Mouse (Mus musculus) MN1 (cell line): ENCODE measurements around the gene Cdadc1.

Source experiments
- DNase-seq: peaks from one replicate; pipeline ENCODE4 v3.0.0-alpha.2; 2016; ENCODE audit warnings: low spot score

Cdadc1 gene

DNA sequence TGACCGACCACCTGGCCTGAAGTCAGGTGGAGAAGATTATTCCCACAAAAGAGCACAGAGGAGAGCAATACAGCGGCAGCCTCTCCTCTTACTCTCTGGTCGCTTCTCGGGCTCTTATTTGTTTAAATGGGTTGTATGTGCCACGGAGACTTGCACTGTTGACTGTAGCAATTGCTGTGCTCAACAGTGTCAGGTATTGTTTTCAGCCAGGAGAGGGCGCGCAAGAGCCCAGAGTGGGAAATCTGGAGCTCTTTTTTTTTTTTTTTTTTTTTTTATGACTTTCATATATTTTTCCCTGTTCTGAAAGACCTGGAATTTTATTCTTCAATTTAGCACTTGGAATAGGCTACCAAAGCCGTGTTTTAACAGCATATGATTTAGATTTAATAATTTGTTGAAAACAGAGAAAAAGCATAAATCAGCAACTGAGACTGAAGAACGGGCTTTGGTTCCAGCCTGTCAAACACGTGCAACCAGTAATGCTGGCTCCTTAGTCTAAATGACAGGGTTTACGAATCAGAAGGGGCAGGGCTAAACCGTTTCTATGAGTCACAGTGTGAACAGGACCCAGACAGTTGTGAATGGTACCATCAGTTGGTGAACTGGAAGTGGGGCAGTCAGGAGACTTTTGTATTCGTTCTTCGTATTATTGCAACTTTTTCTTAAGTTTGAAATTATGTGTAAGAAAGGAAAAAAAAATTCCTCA lies 15.3 kb upstream of the Cdadc1 start:
- peak; percentile 11 for DNase-seq

DNA sequence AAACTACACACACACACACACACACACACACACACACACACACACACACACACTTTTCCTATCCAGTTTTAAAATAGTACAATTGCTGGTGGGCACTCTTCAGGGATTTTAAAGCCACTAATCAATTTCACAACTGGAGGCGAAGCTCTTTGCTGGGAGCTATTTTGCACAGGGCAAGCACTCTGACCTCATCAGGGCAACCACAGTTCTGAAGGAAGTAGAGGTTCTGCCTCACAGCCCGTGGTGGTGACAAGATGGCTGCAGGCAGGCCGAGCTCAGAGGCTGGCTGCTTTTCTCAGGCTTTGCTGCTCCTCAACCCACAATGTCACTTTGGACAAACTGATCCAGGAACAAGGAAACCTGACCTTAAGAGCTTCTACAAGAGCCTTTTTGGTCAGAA lies 9.3 kb upstream of the Cdadc1 start:
- DNase-seq, result no peak

DNA sequence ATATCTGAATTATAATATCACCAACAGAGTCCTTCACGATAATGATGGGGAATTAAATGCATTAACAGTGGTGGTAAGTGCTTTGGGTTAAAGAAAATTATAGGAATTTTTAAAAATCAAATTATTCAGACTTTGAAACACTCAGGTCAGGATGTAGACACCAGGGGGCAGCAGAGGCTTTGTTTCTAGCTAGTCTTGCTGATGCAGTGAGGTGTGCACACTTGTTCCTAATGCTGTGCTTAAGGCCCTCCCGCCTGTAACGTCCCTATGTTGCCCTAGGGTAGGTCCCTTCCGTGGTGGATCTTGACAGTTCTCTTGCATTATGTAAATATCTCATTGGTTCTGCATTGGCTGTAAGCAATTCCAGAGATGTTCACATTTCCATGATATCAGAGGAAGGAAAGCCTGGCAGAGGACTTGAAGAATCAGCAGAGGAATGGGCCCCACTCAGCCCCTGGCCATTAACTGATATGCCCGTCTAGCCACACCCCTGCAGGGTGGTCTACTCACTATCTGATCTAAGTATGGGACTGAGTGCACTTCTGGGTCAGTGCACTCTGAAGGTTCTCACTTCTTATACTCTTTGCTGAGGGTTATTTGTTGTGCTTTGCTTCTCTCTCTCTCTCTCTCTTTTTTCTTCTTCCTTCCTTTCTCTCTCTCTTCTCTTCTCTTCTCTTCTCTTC lies 8.1 kb upstream of the Cdadc1 start:
- peak; percentile 64 for DNase-seq

DNA sequence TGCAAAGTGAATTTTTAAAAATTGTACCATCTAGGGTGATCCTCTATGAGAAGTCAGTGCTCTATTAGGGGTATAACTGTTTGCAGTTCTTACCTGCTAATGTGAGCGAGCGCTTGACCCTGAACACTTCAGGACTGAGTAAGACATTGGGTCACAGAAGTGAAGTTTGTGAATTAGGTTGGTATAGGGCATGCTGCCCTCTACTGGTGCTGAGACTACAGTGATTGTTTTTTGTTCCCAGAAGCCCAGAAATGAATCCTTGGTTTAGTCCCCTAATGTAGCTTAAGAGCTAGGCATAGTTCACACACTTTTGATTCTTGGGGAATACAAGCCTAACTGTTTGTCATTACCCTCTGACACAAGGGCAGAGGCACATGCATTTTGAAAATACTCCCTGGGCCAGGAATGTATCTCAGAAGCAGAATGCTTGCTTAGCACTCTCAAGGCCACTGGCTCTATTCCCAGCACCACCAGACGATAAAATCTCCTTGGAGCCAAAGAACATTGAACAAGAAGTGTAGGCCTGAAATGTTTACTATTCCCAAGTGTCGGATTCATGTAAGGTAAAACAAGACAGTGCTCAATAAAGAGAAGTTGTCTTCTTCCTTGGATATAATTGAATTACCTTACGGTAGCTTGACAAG lies 6.4 kb upstream of the Cdadc1 start:
- DNase-seq, result peak; percentile 22

DNA sequence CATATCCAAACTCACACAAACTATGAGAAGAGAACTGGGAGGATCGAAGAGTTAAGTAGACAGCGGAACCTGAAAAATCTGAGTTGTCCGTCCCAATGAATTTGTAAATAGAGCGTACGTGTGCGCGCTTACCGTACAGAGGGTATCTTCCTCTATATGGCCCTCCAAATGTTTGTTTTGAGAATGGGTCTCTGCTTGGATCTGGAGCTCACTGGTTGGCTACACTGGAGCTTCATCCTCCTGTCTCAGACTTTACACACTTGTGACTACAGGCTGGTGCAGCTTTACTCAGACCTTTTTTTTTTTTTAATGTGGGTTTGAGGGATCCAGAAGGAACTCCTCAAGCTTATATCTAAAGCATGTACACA lies 485 bp upstream of the Cdadc1 start:
- no peak for DNase-seq

DNA sequence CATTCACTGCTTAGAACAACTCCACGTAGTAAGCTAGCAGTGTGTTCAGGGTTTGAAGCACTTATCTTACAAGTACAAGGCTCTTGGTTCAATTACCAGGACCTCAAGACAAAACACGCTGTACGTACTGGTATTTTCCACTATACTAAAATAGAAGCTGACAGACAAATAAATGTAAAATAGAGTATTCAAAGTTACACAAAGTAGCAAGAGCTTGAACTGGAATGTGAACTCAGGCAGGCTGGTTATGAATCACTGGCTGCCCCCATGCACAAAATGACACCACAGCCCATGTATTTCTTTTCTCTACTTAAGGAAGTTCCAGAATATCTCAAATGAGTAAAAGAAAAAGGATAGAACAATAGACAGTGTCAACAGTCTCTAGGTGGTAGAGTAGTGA lies 2.8 kb downstream of the Cdadc1 start:
- DNase-seq, result no peak

DNA sequence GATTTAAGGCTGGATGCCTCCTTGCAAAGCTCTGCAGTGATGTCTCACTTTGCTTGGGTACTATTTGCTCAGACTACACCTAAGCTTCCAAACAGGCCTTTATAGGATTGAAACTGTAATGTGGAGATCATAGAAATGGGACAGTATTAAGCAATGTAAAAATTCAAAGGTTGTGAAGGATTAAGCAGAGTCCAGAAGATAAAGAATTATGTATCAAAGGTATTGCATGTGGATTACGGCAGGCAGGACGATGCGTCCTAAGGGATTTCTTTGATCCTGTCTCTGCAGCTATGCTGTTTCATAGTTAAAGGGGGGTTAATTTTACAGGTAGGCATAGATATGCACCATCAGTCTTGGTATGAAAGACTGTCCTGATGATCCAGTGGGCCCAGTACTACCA lies 5.2 kb downstream of the Cdadc1 start:
- no peak for DNase-seq

DNA sequence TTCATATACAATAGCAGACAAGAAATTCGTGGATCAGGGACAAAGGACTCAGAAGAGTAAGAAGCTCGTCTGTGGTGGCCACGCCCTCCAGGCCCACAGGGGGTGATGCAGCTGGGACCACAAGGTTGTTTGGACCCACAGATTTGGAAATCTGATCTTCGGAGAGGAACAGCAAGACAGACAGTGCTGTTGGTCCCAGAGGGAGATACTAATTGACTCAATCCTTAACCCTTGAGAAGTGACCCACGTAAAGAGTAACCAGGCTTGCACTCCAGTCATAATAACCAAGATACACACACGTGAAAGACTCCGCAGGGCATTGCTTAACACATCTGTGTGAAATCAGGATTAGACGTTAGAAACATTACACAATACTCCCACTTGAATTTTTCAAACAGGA lies 5.9 kb downstream of the Cdadc1 start:
- DNase-seq, result no peak

DNA sequence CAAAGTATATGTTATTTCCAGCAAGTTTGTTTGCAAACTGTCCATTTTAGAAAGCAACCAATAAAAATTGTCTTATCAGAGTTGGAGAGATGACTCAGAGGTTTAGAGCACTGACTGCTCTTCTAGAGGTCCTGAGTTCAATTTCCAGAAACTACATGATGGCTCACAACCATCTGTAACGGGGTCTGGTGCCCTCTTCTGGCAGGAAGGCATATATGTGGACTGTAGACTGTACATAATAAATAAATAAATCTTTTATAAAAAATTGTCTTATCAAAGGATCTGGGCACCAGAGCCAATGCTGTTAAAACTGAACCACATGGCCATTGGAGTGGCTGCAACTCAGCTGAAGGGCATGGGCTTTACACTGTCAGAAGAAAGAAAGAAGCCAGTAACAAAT lies 7.1 kb downstream of the Cdadc1 start:
- no peak for DNase-seq

DNA sequence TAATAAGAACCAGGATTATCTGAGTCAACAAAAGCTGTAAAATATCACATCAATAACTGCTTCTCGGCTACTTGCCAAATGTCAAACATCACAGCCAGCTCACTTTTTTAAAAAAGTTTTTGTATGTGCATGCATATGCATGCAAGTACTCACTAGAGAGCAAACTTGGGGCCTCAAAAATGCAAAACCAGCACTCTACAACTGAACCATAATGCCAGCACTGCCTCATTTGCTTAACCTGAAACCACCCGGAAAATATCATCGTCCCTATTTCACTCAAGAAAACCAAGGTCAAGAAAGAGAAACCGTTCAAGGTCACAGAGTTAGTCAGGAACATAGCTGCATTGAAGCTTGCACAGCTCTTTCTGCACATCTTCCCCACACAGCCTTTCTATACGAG lies 21.4 kb downstream of the Cdadc1 start:
- DNase-seq, result no peak

DNA sequence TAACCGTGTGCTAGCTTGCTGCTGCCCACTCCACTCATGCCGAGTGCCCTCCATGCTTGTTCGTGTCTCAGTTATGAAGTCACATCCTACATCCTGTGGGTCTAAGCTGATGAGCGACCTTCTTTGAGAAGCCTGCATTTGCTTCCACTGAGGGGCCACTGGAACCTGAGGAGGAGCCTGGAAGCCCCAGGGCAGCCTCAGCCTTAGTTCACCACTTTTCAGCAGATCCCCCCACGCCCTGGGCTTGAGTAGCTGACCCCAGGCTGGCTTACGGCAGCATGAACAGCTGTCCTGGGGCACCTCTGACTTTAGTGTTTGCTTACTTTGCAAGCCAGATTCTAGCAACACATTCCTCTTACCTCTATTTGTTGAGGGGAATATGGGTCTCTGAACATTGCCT lies 31.0 kb downstream of the Cdadc1 start:
- no peak for DNase-seq

DNA sequence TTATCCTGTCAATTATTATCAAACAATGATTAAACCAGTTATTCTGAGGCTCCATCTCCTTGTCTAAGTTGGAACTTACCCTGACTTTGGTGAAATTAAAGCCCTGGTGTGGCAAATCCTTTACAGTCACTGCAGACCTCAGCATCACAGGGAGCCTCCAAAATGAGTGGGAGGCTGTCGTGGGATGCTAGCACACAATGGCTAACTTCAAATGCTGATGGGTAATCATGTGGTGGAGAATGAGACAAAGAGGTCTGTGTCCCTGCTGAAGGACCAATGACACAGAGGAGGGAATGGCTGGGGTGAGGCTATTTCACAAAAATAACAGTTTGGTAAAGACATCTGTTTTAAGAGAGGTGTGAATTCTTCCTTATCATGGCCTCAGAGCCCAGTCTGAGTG lies 39.9 kb downstream of the Cdadc1 start:
- no peak for DNase-seq

DNA sequence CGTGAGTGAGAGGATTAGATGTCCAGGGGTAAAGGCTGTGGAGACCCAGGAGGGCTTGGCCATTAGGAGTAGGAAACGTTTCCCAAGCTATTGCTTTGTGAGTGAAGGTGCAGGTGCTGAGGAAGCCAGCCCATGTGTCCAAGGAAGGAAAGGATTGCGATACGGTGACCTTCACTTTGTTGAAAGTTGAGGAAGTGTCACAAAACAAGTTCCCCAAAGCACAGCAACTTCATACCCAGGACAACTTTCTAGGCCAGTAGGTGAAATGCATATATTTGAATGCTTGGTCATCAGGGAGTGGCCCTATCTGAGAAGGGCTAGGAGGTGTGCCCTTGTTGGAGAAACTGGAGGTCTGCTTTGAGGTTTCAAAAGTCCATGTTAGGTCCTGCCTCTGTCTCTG lies 40.7 kb downstream of the Cdadc1 start:
- no peak for DNase-seq

DNA sequence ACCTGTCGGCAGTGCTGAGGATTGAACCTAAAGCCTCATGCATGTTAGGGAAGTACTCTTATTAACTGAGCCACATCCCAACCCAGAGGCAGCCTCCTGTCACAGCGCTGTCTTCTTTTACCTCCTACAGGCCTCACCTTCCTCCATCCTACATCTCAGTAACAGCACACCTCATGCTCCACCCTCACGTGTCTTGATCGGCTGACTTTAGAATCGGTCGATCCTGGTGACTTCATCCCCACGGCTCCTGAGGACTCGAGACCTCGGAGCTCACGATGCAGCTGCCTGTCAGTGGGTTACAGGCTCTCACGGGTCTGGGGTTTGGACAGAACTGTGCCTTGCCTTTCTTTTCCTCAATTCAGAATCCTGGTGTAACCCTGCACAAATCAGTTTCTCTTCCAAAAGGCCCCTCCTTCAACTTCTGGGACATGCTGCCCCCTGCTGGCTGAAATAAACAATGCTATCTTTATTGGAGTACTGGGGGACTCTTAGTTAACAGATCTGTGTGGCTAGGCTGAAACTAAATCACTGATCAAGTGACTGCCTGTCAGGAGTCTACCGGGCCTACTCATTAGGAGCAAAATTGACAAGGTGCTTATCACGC lies 41.7 kb downstream of the Cdadc1 start:
- peak; percentile 78 for DNase-seq

DNA sequence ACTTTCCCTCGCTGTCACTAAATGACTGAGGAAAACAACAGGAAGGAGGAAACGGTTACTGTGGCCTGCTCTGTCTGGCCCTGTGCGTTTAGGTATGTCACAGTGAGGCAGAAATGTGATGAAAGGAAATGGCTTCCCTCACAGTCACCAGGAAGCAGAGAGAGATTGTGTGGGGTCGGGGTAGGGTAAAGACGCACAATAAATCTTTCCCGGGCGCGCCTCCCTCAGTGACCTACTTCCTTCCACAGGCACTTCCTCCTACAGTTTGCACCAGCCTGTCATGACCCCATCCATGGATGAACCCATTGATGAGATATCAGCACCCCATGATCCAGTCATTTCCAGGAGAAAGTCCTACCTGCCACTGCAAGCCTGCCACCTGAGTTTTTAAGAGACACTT lies 42.7 kb downstream of the Cdadc1 start:
- DNase-seq, result no peak

DNA sequence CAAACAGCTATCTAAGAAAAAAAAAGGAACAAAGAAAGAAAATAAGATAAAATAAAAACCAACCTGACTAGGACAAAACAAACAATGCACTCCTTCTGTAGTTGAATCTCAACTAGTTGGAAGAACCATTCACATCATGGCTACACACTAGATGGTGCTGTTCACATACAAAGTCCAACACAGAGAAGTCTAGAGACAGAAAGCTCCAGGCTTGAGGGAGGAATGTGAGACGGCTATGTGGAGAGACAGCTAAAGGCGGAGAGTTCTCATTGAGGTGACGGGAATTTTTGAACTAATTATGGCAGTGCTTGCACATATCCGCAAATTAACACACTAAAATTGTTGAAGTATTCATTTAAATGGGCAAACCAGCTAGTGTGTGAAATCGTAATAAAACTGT lies 43.7 kb downstream of the Cdadc1 start:
- no peak for DNase-seq

DNA sequence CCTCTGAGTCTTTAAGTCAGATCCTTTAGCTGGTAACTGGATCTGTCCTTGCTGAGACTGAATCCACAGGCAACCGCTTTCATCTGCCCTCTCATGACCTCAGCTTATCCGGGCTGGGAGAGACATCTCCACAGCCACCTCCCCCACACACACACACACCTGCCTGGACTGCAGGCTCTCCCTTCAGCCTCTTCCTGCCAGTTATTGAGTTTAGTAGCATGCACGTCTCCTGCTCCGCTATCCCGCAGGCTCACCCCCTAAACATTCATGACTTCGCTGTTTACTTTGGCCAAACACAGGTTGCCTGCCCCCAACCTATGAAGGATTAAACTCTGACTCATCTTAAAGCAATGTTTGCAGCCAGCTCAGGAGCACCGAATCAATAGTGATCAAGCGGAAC lies 45.8 kb downstream of the Cdadc1 start:
- no peak for DNase-seq

DNA sequence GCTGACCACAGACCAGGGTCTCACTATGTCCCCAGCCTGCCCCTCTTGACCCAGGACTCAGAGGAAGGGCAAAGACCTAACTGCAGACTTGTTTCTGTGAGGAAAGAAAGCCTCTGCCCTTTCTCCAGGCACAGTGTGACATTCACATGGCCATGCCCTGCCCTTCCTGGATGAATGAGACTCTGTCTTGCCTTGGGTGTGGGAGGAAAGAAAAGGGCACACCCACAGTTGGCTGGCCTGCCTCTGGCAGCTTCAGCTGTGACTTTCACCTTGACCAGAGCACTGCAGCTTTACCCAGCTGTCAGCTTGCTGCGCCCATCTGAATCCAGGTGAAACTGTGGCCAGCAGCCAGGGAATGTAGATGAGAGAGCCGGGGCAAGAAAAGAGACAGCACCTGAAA lies 46.9 kb downstream of the Cdadc1 start:
- DNase-seq, result no peak

DNA sequence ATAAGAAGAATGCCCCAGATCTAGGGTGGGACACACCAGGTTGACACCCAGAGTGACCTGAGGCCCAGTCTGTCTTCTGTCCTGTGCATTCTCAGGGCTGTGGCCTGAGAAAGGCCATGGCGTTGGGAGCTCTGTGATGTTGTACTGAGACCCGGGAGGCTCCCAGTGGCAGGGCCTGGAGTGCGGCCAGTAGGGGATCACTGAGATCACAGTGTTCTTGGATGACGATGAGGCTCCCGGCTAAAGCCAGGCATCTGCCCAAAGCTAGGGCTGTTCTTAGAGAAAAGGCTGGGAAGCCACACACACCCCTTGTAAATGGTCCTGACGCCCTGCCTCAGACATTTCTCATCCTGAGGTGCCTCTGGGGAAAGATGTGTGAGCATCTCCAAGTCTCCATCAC lies 48.7 kb downstream of the Cdadc1 start:
- DNase-seq, result peak; percentile 32

DNA sequence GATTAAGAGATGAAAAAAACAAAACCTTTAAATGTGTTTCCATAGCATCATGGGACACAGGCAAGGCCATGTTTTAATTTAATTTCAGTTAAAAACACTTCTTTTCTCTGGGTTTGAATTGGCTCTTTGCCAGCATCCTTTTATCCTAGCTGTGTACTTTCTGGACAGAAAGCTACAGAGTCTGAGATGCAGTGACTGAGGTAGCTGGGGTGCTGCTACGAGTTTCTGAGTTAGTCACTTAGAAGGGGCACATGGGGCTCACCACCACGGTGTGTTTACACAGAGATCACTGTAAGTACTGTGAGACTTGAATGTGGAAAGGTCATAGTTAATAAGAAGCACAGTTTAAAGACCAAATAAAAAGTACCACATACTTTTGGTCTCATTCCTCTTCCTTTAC lies 49.2 kb downstream of the Cdadc1 start:
- peak; percentile 41 for DNase-seq

DNA sequence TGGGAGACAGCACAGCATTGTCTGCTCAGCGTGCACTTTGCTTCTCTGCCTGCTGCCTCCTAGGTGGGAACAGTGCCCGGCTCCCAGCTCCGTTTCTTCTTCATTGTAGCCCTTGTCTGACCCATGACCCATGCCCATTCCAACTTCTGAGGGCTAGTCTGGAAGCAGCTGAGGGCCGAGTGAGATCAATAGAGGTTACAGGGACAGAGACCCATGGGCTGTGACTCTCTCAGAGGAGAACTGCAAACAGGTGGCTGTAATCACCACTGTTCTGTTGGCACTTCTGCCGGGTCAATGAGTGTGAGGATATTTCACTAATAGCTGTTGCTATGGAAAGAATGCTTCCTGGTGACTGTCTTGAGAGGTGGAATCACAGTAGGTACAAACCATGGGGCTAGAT lies 50.2 kb downstream of the Cdadc1 start:
- DNase-seq, result no peak

DNA sequence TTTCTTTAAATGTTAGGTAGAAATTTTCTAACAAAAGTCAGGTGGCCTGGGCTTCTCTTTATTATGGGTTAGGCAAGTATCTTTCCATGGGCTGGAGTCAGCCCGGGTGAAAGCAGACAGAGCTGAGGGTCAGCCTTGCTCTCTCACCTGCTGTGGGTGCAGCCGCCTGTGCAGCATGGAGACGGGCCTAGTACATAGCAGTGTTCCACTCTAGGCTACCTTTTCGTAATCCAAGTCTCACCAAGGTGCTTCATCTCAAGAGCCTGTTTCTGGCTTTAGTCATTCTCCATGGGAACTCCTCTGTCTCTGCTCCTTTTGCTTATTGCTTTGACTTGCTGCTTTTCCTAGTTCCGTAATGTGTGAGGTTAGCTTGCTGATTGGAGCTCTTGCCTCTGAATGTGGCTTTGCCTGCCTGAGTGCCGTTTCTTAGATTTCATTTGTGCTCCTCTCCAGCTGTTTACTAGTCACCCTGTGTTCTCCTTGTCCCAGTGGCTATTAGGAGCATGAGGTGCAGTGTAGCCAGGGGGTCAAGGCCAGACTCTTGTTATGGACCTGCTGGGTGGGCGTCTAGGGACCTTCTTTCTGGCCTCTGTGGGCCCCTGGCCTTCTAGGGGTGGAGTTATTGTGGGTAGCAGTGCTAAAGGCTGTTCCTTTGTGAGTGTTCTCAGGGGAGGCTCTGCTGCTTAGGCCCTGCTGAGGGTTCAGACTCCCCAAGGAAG lies 51.4 kb downstream of the Cdadc1 start:
- no peak for DNase-seq

DNA sequence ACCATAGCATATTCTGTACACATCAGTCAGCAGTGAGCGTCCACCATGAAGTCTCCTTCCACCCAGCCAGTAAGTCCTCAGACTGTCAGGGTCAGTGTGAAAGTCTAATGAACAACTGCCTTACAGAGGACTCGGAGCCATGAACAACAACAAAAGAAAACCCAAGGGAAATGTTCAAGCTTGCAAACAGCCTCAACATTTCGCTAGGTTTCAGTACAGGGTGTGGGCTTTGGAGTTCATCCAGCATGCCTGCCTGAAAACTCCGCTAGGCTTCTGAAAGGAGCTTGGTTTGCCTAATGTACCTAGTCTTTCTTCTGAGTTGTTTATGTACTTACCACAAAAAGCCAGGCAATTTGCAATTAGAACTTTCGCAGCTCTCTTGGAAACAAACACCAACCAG lies 53.8 kb downstream of the Cdadc1 start:
- DNase-seq, result no peak
